Mouse (Mus musculus) left cerebral cortex, postnatal 4 days (tissue): ENCODE results near the gene Rfc2. TPM values are rescaled to one million over a fixed set of nuclear protein-coding genes. Genes with fewer than 3 reads are reported as not detected.

Experiments used
- DNase-seq: peaks from one replicate; pipeline ENCODE4 v3.0.0-alpha.2; 2022
- intact Hi-C: fragments of 180-260 bp; cut with DNase I; formaldehyde crosslinking; loops from one replicate; pipeline ENCODE4 v1.15.1; 2025
- total RNA-seq, 2 experiments: library from RNA; stranded (reverse); gene quantifications; 2 replicates each; pipeline ENCODE4 v1.2.3; 2021

The Rfc2 gene
- 10 to 100 TPM; 81.7 to 92.8 TPM for total RNA-seq

GRCm38 (mm10) chr5:134581146-134581545 lies at the start of gene Rfc2:
Rfc2 (plus strand) TSS chr5:134581366.
- intact Hi-C loops = loop anchor here (5.0 to 10.0 kb wide), 2 partner anchors 89 to 186 kb away; no protein-coding TSS in a partner anchor

DNA sequence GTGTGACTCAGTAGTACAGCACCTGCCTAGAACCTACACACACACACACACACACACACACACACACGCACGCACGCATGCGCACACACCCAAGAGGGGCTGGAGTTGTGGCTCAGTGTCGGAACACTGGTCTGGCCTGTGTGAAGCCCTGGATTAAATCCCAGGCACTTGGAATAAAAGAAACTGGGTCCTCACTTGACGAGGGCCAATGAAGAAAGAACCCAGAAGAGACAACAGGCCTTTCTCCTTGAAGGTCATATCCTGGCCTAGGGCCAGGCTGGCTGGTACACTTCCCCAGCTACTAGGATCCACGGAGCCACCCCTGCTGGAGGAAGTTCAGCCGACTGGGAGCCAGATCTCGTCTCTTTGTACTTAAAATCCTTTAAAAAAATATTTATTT lies 49.6 kb upstream of the Rfc2 start:
- peak; percentile 71 for DNase-seq
- intact Hi-C loops = no loop called here

More at GRCm38 (mm10) chr5:134581146-134581545, at the start of gene Rfc2:
- DNase-seq = no peak

DNA sequence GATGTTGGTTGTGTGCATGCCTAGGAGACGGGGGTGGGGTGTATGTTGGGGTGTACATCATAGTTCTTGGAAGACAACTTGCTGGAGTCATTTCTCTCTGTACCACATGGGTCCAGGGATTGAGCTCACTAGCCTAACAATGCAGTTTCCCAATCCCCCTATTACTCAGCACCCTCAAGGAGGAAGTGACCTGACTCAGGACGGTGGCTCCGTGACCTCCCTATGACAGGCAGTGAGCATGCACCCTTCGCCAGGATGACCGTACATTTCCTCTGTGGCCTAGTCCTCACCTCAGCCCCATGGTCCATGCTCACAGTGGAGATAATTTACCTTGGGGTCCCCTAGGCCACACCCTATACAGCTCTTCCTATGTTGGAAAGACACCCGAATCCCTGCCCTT lies 48.7 kb upstream of the Rfc2 start:
- intact Hi-C loops = no loop called here
- no peak for DNase-seq

- no peak for DNase-seq
- intact Hi-C loops = no loop called here
Observed at GRCm38 (mm10) chr5:134536036-134536435, 45.1 kb upstream of the Rfc2 start.

DNA sequence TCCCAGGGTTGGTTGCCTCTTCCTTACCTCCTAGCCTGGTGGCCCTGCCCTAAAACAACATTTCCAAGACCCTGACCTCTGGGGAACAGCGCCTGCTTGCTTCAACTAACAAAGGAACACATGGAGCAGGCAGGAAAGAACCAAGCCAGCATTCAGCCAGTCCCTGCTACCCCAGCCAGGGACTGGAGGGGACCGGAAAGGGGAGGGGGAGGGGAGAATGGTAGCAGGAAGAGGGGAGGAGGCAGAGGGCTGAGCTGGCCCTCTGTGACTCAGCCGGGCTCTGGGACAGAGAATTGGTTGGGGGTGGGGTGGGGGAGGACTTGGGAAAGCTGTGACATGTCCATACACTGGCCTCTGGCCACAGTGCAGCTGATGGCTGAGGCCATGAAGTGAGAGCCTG lies 41.3 kb upstream of the Rfc2 start:
- DNase-seq = peak; percentile 82
- intact Hi-C loops = loop anchor here (5.0 kb wide), 1 partner anchor 48 kb away; no protein-coding TSS in a partner anchor

DNA sequence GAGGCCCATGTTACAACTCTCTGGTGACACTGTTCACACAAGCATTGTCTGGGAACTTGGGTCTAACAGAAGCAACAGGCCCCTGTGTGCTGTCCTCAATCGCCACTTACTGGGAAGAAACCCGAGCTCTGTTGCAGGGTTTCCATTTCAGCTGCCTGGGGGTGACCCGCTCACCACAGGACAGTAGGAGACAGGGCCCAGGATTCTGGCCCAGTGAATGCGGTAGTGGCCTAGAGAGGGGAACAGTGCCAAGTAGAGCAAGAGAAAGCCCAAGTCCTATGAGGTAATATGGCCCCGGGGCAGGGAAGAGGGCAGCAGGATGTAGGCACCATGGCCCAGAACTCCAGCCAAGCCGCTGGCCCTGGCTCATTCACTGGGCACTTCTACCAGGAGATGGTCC lies 40.3 kb upstream of the Rfc2 start:
- DNase-seq = peak; percentile 31
- intact Hi-C loops = loop anchor here (5.0 kb wide), 1 partner anchor 49 kb away; no protein-coding TSS in a partner anchor

- intact Hi-C loops = loop anchor here (5.0 kb wide), 1 partner anchor 49 kb away; no protein-coding TSS in a partner anchor
- DNase-seq = no peak
Observed at GRCm38 (mm10) chr5:134541640-134542039, 39.5 kb upstream of the Rfc2 start.

- peak; percentile 53 for DNase-seq
- intact Hi-C loops = loop anchor here (5.0 kb wide), 2 partner anchors 32 to 52 kb away; no protein-coding TSS in a partner anchor
Observed at GRCm38 (mm10) chr5:134544516-134545241, 36.5 kb upstream of the Rfc2 start.

- intact Hi-C loops = loop anchor here (5.0 kb wide), 1 partner anchor 33 kb away; no protein-coding TSS in a partner anchor
- no peak for DNase-seq
Observed at GRCm38 (mm10) chr5:134545242-134545629, 35.9 kb upstream of the Rfc2 start.

DNA sequence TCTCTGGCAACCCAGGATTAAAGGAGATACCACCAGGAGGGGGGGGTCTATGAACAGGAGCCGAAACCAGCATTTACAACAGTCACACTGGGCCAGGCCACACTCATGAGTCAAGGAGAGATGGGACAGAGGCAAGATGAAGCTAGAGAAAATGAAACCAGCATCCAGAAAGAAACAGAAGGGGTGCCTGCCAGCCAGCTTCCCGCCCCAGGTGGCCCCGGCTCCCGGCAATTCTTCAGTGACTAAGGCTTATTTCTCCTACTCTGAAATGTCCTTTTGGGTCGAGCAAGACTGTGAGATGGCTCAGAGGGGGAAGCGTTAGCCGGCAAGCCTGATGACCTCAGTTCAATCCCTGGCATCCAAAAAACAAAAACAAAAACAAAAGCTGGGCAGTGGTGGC lies 34.4 kb upstream of the Rfc2 start:
- no peak for DNase-seq
- intact Hi-C loops = loop anchor here (5.0 kb wide), 1 partner anchor 34 kb away; no protein-coding TSS in a partner anchor

DNA sequence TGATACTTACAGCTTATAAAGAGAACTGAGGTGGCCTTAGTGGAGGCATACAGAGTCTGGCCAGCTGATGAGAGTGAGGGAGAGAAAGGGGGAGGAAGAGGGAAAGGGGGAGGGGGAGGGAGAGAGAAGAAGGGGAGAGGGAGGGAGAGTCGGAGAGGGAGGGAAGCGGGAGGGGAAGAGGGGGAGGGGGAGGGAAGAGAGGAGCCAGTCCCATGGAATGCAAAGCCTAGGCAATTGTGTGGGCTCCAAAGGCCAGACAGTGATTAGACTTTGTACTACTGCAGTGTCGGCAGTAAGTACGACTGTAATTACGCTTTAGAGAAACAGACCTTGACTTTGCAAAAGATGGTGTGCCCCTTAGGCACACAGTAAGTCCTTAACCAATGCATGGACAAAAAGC lies 32.9 kb upstream of the Rfc2 start:
- intact Hi-C loops = loop anchor here (5.0 kb wide), 1 partner anchor 36 kb away; no protein-coding TSS in a partner anchor
- no peak for DNase-seq

DNA sequence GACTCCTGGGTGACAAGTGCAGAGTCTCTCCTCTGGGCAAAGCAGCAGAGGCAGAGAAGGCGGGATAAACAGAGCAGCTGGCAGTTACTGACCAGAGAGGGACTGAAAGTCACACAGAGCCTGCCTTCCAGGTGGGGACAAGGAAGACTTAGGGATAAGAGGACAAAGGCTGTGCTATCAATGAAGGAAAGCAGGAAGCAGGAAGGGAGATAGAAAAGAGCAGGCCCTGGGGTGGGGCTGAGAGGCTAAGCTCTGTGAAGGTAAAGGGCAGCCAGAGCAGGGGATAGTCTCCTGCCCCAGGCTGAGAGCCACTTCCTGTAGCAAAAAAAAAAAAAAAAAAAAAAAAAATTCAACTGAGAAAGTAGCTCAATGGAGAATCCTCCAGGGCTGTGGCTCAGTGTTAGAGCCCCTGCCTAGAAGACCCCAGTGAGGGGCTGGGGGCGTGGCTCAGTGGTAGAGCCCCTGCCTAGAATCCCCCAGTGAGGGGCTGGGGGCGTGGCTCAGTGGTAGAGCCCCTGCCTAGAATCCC lies 31.5 kb upstream of the Rfc2 start:
- no peak for DNase-seq

GRCm38 (mm10) chr5:134550836-134551232 lies 30.3 kb upstream of the Rfc2 start:
- intact Hi-C loops = no loop called here

More for the DNA sequence above, 31.5 kb upstream of the Rfc2 start:
- intact Hi-C loops = loop anchor here (5.0 kb wide), 1 partner anchor 37 kb away; no protein-coding TSS in a partner anchor

GRCm38 (mm10) chr5:134551233-134552109 lies 29.7 kb upstream of the Rfc2 start:
- intact Hi-C loops = no loop called here
- peak; percentile 90 for DNase-seq

More at GRCm38 (mm10) chr5:134550836-134551232, 30.3 kb upstream of the Rfc2 start:
- no peak for DNase-seq

DNA sequence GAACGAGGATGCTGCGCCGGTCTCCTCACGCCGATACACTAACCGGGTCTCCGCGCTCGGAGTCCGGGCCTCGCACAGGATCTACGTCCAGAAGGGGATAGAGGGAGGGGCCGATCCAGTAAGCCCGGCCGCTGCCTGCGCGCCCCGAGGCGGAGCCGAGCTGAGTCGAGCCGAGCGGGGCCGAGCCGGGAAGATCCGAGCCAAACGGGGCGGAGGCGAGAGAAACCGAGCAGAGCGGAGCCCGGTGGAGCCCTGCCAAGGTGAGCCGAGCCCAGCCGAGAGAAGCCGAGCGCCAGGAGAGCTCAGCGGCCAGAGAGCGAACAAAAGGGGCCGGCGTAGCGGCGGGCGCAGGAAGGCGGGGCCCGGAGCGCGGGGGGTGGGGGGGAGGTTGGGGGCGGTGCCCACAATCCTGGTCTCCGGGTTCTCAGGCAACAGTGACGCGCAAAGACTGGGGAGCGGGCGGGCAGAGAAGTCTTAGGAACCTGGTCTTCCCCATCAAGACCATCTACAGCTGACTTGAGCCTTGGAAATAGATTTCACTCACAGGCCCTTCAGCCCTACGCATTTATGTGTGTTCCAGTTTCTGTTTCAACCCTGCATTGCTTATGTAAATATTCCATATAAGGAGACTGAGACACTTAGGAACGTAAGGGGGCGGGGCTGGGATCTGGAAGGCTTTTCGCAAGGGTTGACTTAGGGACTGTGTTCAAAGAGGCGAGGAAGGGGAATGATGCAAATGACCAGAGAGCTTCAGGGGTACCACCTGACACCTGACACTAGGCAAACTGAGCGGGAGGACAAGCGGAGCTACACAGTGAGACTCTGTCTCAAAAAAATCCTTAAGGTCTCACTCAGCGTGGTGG lies 28.8 kb upstream of the Rfc2 start, which contains the start of gene Clip2:
TSS of gene Clip2 (minus strand) at position 325 of the 863 bp plus-strand sequence.
- DNase-seq = peak; percentile 100
- intact Hi-C loops = no loop called here

- no peak for DNase-seq
- intact Hi-C loops = no loop called here
Observed at GRCm38 (mm10) chr5:134553951-134554546, 27.1 kb upstream of the Rfc2 start.

DNA sequence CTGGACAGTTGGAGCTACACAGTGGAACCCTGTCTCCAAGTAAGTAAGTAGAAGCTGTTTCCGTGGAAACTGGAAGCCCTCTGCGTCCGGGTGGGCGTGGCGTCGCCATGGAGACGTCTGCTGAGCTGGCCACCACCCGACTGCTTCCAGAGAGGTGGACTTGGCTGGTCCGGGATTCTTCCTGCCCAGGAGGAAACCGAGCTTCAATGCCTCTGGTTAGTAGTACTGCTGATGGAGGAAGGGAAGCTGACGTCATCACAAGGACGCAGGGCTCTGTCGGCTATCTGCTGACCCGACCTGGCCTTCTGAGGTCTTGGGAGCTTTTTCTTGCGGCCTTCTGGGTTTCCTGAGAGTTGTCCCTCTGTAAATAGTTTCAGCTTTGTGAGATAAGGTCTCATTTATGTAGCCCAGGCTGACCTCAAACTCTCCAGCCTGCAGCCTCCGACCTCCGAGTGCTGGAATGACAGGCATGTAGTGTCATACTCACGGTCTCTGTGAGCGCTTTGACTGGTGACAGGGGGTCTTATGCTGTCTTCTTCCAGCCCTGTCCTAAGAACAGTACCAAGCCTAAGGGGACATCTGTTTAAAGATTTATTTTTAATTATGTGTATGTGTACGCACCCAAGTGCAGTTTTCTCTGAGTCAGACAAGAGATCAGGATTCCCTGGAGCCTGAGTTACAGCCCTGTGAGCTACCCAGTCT lies 25.6 kb upstream of the Rfc2 start:
- DNase-seq = peak; percentile 81
- intact Hi-C loops = no loop called here

GRCm38 (mm10) chr5:134560071-134560449 lies 21.1 kb upstream of the Rfc2 start, which contains the start of gene Syna:
Syna (minus strand) TSS chr5:134560171.
- DNase-seq = no peak
- intact Hi-C loops = no loop called here
